Mouse (Mus musculus) right cerebral cortex, postnatal 36 days (tissue): ENCODE data around the gene Pkp3.
"Not testable (repeated sequence)": the region's sequence is repeated elsewhere in the genome, so short reads cannot be mapped to it uniquely, and the experiment has no call there.

Source experiments
- DNase-seq, 2 experiments: peaks; one replicate each; pipeline ENCODE4 v3.0.0; 2022; ENCODE audit warnings: low spot score in 2 of 2, mixed read lengths in 1 of 2

The Pkp3 gene

GRCm38 (mm10) chr7:141077841-141078240 lies at the start of gene Pkp3:
TSS of gene Pkp3 (plus strand) at chr7:141078218.
- DNase-seq, result no peak

- DNase-seq, result no peak
These were observed 49.2 kb upstream of the Pkp3 start, which contains the start of gene Gm17387 for GRCm38 (mm10) chr7:141028831-141029230. TSS of gene Gm17387 (plus strand) at chr7:141029131.

- DNase-seq, result no peak
These were observed 47.6 kb upstream of the Pkp3 start for GRCm38 (mm10) chr7:141030390-141030789.

GRCm38 (mm10) chr7:141032458-141033167 lies 45.4 kb upstream of the Pkp3 start:
- no peak for DNase-seq

- not testable (repeated sequence) for DNase-seq
These were observed 41.4 kb upstream of the Pkp3 start for GRCm38 (mm10) chr7:141036624-141037023.

- no peak for DNase-seq
These were observed 39.7 kb upstream of the Pkp3 start for GRCm38 (mm10) chr7:141038090-141039032.

GRCm38 (mm10) chr7:141039386-141040107 lies 38.5 kb upstream of the Pkp3 start:
- no peak for DNase-seq

- DNase-seq, result no peak
These were observed 37.0 kb upstream of the Pkp3 start for GRCm38 (mm10) chr7:141040867-141041606.

GRCm38 (mm10) chr7:141041661-141042060 lies 36.4 kb upstream of the Pkp3 start:
- DNase-seq, result no peak

- DNase-seq, result no peak
These were observed 35.5 kb upstream of the Pkp3 start for GRCm38 (mm10) chr7:141042539-141042938.

- no peak for DNase-seq
These were observed 31.0 kb upstream of the Pkp3 start for GRCm38 (mm10) chr7:141046931-141047580.

GRCm38 (mm10) chr7:141047581-141048225 lies 30.3 kb upstream of the Pkp3 start:
- DNase-seq, result peak; percentile 68 to 74

GRCm38 (mm10) chr7:141048226-141049218 lies 29.5 kb upstream of the Pkp3 start:
- peak; percentile 78 to 79 for DNase-seq

GRCm38 (mm10) chr7:141049326-141049725 lies 28.7 kb upstream of the Pkp3 start:
- no peak for DNase-seq

GRCm38 (mm10) chr7:141051060-141051685 lies 26.8 kb upstream of the Pkp3 start:
- DNase-seq, result no peak

- no peak for DNase-seq
These were observed 26.0 kb upstream of the Pkp3 start for GRCm38 (mm10) chr7:141052016-141052415.

- no peak for DNase-seq
These were observed 25.6 kb upstream of the Pkp3 start for GRCm38 (mm10) chr7:141052421-141052820.

GRCm38 (mm10) chr7:141055785-141056184 lies 22.2 kb upstream of the Pkp3 start:
- DNase-seq, result no peak
